Mouse (Mus musculus) v-Abl transformed pro-B cells (cell line): Measurements from ENCODE around the gene Cuta.

ENCODE experiments used
- in situ Hi-C, 2 experiments: fragments of 400-800 bp; cut with MboI; formaldehyde crosslinking; loops; one replicate each; pipeline ENCODE4 v1.15.1; 2025; ENCODE audit not compliant: unreplicated experiment in 2 of 2

The Cuta gene

GRCm38 (mm10) chr17:26956895-26957294, 17.5 kb upstream of the Cuta start:
- in situ Hi-C loops = no loop called here

GRCm38 (mm10) chr17:26956309-26956708, 16.9 kb upstream of the Cuta start:
- in situ Hi-C loops = no loop called here

GRCm38 (mm10) chr17:26953726-26954125, 14.4 kb upstream of the Cuta start:
- in situ Hi-C loops = no loop called here

GRCm38 (mm10) chr17:26953201-26953600, 13.8 kb upstream of the Cuta start:
- in situ Hi-C loops = no loop called here

- in situ Hi-C loops = no loop called here
Measured at GRCm38 (mm10) chr17:26951952-26952877, 12.8 kb upstream of the Cuta start.

GRCm38 (mm10) chr17:26951406-26951805, 12.0 kb upstream of the Cuta start:
- in situ Hi-C loops = no loop called here

GRCm38 (mm10) chr17:26950560-26951288, 11.4 kb upstream of the Cuta start:
- in situ Hi-C loops = no loop called here

GRCm38 (mm10) chr17:26949866-26950265, 10.5 kb upstream of the Cuta start:
- in situ Hi-C loops = no loop called here

- in situ Hi-C loops = no loop called here
Measured at GRCm38 (mm10) chr17:26949051-26949577, 9.7 kb upstream of the Cuta start.

GRCm38 (mm10) chr17:26948316-26949050, 9.1 kb upstream of the Cuta start:
- in situ Hi-C loops = no loop called here

GRCm38 (mm10) chr17:26947231-26948100, 8.1 kb upstream of the Cuta start:
- in situ Hi-C loops = no loop called here

GRCm38 (mm10) chr17:26946567-26946966, 7.2 kb upstream of the Cuta start:
- in situ Hi-C loops = no loop called here

- in situ Hi-C loops = no loop called here
Measured at GRCm38 (mm10) chr17:26945824-26946495, 6.6 kb upstream of the Cuta start.

GRCm38 (mm10) chr17:26941841-26942570, 2.6 kb upstream of the Cuta start:
- in situ Hi-C loops = loop anchor here in 1 of 2 experiments (5.0 kb wide), 1 partner anchor 40 kb away; no protein-coding TSS in a partner anchor

- in situ Hi-C loops = loop anchor here in 1 of 2 experiments (5.0 kb wide), 1 partner anchor 41 kb away; no protein-coding TSS in a partner anchor
Measured at GRCm38 (mm10) chr17:26941031-26941789, 1.8 kb upstream of the Cuta start, which contains the start of gene Syngap1. Gene Syngap1 (plus strand): TSS chr17:26941253.

- in situ Hi-C loops = loop anchor here in 1 of 2 experiments (5.0 kb wide), 1 partner anchor 42 kb away; no protein-coding TSS in a partner anchor
Measured at GRCm38 (mm10) chr17:26939973-26940300, 568 bp upstream of the Cuta start.

GRCm38 (mm10) chr17:26938731-26939130, 638 bp downstream of the Cuta start:
- in situ Hi-C loops = no loop called here
